Mouse (Mus musculus) heart, adult 9 months (tissue): Measurements from ENCODE around the gene Arpp19.

ENCODE experiments used
- DNase-seq, 2 experiments: peaks; one replicate each; pipeline ENCODE4 v3.0.0; 2022; ENCODE audit warnings: low spot score in 2 of 2

Arpp19 gene

DNA sequence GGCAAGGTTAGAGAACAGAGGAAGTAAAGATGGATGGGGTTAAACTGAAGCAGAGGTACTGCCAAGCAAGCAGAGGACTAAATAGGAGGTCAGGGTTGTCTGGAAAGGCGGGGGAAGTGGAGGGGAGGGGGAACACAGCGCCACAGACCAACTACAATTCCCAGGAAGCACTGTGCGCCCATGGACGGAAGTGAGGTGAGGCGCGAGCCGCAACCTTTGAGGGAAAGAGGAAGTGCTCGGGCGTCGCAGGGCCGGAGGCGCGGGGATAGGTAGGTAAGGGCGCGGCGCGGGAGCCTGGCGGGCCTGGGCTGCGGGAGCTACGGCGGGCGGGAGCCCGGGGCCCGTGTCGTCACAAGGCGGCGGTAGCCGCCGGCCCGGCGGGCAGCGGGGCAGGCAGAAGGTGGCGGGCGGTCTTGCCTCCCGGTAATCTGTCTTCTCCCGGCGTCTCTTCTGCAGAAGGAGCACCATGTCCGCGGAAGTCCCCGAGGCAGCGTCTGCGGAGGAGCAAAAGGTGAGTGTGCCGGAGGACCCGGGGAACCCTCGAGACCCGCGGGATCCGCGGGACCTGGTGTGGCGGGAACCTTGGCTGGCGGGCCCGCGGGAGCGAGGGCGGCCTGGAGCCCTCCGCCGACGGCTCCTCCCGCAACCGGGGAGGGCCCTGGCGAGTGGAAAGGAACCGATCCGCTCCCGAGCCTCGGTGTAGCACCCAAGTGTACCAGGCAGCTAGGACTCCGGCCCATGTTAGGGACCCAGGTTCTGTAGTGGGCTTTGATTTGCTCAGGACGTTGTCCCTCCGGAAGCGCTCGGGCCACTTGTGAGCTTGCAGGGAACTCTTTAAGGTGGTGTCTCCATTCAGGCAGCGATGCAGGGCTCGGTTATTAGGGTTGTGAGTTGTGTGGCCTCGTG is at the start of gene Arpp19:
Gene Arpp19 (plus strand): TSS at position 164 of the 906 bp plus-strand sequence.
- DNase-seq, result peak; percentile 79 to 86

DNA sequence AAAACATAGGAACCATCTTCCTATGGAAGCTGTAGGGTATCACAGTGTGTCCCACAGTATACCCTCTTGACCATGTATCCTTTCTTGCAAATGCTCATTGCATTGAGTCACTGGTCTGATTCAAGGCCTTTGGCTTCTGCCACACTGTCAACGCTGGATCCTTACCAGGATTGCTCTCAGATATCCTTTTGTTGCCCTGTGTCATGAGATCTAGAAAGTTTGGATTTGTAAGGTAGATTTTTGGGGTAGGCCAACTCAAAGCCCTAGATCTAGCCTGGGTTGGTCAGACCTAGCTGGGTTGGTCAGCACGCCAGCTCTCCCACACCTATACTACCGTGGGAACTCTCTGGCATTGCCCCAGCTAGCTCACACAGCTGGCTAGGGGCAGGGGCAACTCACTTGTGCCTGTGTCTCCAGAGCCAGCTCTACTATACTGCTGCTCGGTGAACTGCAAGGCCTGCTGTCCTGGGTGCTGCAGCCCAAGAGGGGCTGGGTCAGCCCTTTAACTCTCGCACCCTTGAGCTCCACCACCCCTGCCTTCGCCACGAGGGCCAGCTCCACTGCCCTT is 48.4 kb upstream of the Arpp19 start:
- DNase-seq, result no peak

DNA sequence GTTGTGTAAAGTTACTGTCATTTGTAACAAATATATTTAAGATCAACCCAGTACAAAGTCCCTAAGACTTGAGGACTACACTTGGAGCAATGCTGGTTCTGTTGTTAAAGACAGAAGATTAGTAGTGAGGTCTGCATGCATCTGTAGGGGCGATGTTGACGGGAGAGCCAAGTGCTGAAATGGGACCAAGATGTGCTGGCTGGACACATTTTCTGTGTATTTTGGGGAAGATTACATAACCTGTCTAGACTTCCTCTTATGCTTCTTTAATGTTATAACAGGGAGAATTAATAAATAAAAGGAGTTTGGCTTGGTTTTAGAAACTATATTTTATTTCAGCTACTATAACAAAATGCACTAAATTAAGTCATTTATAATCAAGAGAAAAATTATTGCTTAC is 47.4 kb upstream of the Arpp19 start:
- DNase-seq, result no peak

DNA sequence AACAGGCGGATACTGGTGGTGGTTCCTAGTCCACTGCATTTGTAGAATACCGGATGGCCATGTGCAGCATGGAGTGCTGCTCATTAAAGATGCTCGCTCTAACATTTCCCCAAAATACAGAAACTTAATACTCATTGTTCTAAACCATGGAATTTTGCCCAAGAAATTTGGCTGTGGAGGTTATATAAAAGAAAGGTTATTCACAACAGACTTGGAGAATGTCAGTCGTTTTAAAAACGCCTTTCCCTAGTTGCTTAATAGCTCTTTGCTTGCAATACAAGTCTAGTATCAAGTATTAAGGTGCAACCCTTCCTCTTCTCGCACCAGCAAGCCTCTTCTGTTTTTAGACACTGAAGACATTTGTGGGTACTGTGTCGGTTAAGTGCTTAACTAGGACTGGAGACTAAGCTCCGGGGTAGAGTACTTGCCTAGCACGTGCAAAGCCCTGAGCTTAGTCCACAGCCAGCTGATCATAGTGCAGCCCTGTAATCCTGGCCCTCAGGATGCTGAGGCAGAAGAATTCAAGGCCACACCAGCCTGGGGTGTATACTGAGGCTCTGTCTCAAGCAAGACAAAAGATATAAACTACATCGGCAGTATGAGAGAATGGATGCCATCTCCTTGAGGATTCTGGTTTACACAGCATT is 42.7 kb upstream of the Arpp19 start:
- no peak for DNase-seq

DNA sequence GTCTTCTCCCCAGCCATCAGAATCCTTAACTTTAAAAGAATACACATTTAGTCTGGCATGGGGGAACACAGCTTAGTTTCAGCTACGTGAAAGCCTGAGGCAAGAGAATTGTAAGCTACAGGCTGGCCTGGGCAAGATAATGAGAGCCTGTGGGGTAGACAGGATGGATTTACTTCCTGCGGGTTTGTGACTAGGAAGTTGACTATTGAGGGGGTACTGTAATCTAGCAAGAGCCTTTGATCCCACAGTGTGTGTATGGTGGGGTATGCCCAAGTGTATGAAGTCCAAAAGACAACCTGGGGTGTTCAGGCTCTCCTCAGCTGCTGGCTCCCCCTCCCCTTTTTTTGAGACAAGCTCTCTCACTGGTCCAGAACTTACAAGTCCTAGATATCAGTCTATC is 41.1 kb upstream of the Arpp19 start:
- no peak for DNase-seq

DNA sequence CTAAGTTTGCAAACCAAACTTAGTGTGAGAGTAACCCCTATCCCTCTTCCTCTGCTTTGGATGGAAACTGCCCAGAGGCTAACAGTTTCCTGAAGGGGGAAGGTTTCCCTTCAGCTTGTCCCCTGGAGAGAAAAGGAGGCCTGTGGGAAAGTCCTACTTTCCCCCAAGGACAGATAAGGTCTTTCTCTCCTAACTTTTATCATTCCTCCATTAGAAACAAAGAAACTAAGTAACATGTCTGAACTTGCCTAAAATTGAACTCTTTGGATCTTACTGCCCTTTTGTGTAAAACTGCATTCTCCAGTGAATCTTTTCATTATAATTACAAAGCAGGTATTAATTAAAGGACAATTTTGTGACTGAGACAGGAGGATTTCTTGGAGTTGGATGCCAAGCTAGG is 39.4 kb upstream of the Arpp19 start:
- DNase-seq, result no peak

DNA sequence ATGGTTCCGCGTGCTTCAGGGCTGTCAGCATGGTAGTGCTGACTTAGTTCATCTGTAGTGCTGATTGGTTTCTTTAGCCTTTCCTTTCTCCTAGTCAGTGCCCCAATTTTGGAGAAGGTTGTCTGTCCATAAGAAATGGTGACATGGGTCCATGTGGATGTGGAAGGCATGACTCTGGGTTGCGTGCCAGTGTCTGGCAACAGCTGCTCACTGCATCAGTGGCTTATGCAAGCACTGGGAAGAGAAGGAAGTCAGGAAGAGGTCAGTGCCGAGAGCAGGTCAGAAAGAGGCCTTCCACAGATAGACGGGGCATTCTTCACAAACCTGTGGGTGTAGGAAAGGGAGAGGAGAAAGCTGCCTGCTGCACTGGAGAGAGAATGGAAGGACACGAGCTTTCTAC is 36.4 kb upstream of the Arpp19 start:
- no peak for DNase-seq

DNA sequence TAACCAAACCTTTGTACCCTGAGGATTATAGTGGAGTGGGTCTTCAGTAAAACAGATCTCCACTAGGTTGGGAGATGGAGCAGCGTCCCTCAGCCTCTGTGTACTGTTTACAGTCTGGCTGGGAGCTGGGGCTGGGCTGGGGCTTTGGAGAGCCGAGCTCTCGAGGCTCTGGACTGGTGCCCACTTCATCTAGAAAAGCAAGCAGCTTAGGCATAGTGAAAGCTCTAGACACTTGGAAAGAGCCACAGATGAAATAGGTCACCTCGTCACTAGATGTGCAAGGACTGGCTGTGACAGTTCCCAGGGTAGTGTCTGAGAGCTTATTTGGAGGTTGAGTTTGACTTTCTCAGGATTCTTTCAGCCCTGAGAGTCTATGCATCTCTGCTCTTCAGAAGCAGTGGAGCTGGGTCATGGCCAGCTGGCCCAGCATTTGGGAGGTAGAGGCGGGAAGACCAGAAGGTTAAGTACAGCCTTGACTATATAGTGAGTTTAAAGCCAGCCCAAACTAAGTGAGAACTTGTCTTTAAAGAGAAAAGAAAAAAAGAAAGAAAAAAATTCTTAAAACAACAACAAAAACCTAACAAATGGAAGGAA is 35.7 kb upstream of the Arpp19 start:
- peak; percentile 67 to 77 for DNase-seq

DNA sequence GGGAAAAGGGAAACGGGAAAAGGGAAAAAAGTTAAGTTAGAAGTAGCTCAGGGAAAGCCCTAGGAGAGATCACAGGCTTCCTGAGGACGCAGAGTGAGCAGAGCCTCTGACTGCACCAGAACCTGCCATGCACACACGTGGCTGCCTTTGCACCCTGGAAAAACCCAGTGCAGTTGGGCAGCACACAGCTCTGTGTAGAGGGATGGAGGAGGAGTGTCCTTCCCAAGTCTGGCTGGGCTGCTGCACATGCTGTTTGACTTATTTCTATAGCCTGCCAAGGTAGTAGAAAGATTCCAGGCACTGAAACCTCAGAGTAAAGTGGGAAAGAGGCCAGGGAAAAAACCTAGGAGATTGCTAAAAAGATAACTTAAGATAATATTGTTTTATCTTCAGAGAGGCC is 35.2 kb upstream of the Arpp19 start:
- no peak for DNase-seq

DNA sequence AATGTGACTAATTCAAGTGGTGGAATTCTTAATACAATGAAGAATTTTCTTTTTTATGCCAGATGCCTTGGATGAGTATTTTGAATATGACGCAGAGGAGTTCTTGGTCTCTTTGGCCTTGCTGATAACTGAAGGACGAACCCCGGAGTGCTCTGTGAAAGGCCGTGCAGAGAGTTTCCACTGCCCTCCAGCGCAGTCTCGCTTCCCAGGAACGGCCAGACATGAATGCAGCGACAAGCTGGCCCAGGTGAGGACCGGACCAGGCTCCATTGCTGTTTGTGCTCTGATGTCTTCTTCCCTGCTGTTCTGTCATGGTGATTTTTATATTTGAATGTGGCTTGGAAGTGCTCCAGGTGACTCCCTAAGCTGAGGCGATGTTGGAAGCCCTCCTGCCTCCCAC is 33.2 kb upstream of the Arpp19 start:
- DNase-seq, result no peak

DNA sequence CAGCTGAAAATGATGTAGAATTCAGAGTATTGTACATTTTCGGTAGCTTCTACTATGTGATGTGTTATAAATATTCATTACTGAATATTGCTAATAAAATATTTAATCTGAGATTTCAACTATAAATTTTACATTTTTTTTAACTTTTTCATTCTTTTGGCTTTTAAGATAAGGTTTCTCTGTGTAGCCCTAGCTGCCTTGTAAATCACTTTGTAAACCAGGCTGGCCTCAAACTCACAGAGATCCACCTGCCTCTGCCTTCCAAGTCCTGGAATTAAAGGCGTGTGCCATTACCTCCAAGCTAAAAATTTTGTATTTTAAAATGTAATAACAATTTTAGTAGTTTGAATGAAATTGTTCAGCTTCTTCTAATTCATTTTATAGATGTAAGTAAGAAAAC is 20.8 kb upstream of the Arpp19 start:
- no peak for DNase-seq

DNA sequence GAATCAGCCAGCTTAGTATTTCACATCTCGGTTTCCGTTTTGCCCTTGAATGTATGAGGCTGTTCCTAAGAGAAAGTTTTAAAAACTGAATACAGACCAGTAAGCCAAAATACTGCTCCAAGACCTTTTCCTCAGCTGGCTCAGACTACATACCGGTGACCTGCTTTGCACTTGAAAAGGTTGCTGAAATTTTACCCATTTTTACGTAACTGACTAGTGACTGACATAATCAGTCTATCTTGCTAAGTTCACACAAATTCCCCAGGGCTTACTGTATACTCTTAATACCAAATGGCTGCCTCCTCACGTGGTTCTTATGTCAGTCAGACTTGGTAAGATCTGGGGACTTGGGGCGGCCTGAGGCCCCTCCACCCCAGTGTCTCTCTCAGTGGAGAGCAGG is 18.2 kb upstream of the Arpp19 start:
- no peak for DNase-seq

DNA sequence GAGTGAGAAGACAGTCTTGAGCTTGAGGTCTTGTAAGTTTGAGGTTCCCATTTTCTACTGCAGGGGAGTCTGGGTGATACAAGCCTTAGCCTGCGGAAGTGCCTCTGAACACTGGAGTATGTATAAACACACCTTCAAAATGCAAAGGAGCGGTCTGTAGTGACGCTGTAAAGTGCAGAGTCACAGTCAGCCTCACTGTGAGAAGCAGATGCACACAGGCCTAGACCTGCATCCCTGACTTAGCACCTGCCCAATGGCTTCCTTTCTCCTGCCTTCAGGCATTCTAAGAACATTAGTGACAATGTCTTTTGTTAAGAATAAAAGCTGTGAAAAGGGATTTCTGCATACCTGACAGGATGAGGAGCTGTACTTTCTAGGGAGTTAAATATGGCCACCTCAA is 17.8 kb upstream of the Arpp19 start:
- DNase-seq, result no peak

DNA sequence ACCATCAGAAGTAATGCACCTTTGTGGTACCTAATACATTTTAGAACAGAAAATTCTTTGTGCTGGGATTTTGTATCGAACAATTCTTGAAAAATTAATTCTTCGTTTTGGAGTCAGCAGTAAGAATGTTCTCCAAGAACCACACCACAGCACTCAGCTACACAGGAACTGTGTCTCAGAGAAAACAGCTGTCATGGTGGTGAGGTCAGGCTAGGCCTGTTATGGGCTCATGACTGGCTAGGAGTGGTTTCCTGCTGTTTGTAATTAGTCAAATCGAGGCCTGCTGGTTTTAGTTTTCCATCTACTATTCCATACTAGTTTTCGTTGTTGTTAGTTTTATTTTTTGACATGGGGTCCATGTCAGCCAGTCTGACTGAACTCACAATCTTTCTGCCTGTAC is 16.9 kb upstream of the Arpp19 start:
- DNase-seq, result no peak

DNA sequence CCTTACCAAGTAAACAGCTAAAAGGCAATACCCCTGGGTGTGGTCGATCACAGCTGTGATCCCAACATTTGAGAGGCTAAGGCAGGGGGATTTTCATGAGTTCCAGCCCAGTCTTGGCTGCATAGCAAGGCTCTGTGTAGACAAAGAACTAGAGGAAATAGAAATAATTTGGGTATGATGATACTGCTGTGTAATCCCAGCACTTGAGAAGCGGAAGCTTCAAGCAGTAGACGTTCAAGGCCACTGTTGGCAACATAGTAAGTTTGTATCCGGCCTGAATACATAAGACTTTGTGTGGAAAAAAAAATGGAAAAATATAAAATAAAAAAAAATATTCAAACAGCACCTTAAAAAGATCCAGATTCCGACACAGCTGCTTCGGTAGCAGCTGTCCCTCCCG is 14.9 kb upstream of the Arpp19 start:
- DNase-seq, result no peak

DNA sequence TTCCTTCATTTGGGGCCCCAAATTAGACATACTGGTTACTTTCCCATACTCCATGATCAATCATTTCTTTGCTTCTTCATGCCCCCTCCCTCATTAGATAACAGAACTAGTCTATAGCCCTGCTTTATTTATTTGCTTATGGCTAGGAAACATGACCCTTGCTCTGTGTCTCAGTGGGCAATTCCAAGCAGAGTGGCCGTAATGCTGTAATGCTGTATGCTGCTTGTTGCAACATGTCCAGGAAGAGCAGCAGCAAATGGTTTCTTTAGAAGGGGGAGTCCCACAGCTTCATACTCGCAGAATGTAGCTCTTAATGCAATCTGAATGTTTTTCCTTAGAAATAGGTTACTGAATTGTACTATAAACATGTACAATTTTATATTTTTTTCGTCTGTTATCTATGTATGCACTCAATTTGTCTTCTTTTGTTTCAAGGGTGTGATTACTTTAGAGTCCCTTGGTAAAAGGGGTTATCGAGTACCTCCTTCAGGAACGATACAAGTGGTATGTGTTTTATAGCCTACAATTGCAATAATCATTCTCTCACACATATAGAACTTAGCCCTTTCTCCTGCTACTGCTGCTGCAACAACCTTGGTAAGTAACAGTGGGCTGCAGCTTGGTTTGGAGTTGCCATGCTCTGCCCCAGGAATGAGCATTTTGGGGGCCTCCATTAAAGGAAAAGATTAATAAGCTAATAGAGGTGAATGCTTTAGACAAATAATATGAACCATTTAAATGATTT is 14.1 kb upstream of the Arpp19 start:
- no peak for DNase-seq

DNA sequence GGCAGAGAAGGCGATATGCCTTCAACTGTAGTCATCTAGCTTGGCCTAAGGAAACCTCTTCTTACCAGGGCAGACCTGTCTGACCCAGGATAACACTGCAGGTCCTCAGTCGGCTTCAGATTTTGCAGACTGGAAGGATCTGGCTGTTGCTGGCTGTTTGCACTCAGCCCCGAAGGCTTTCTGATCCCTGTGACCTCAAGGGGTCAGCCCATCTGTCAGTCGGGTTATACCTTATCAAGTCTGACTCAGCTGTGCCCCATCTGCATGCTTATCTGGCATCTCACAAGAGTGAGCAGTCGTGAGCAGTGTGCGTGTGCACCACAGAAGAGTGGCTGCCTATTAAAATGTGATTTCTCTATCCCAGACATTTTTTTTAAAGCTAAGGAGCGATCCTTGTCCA is 13.3 kb upstream of the Arpp19 start:
- no peak for DNase-seq

DNA sequence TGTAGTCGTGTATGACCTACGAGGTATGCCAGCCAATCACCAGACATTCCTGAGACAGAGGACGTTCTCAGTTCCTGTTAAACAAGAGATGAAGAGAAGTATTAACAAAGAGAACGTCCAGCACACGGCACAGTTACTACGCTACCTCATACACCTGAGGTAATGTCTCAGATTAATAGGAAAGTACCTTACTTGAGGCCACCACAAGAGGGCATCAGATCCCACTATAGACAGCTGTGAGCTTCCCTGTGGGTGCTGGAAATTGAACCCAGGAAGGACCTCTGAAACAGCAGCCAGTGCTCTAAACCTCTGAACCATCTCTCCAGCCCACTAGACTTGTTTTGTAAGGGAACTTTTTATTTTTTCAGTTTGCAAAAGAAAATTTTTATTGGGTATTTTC is 11.7 kb upstream of the Arpp19 start:
- DNase-seq, result no peak

DNA sequence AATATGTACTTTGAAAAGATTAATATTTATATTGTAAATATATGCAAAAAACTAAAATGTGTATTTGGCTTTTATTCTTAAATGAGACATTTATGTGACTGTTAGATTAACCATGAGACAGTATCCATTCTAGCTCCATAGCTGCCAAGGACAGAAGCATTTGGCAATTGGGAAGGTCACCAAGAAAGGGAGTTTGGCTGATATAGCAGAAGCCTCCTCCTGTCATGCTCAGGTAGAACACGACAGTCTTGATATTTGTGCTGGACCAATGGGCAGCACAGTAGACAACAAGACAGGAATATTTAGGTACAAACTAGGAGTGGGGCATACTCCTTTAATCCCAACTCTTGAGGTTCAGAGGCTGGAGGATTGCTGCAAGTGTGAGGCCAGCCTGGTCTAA is 5.0 kb upstream of the Arpp19 start:
- DNase-seq, result no peak

DNA sequence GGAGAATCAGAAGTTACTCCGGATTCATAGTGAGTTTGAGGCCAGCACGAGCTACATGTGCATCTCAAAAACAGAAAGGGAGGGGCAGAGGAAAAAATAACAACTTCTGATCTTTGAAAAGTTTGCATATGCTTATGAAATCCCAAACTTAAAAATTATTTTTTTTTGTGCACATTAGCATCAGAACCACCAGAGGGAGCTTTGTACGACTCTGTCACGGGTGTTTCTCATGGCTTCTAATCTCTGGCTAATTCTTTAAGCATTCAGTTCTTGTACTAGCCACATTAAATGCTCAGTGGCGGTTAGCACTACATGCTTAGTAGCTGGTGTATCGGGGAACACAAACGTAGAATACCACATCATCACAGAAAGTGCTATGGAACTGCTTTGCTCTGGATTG is 4.3 kb upstream of the Arpp19 start:
- no peak for DNase-seq

DNA sequence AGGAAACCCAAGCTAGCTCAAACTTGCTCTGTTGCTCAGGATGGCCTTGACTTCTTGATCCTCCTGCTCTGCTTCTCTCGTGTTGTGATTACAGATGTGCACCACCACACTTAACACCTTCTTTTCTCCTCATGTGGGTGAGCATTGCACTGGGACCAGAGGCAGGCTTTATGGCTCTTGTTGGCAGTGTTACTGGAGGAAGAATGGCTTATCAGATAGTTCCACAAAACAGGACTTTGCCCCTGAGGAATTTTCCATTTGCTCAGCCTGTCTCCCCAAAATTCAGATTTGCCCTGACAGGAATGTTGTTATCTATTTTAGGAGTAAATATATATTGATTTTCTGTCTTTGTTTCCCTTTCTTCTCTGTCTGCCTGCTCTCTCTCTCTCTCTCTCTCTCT is 2.7 kb upstream of the Arpp19 start:
- no peak for DNase-seq

DNA sequence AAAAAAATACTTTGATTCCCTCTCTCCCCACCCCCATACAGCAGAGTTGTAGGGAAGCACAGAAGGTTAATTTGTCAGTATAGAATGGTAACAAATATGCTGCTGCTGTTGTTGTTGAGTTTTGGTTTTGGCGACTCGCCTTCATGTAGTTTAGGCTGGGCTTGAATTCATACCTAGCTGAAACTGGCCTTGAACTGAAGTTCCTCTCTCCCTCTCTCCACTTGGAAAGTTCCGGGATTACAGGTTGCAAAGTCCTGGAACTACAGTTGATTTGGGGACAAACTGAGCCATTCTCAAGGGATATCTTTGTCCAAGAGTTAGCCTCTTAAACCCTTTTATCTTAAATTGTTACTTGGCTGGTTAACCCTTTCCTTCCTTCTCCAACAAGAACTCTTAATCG is 1.5 kb upstream of the Arpp19 start:
- no peak for DNase-seq
